Mouse (Mus musculus) ZHBTc4 (cell line): Measurements from ENCODE around the gene Btbd35f4.
"Not testable (repeated sequence)": the region's sequence is repeated elsewhere in the genome, so short reads cannot be mapped to it uniquely, and the experiment has no call there.

ENCODE experiments used
- DNase-seq: peaks from one replicate; pipeline ENCODE4 v3.0.0-alpha.2; 2011; ENCODE audit warnings: low read depth, low spot score

Gene Btbd35f4

GRCm38 (mm10) chrX:4800196-4800595, at the start of gene Btbd35f4:
Btbd35f4 (plus strand) TSS chrX:4800496.
- DNase-seq: not testable (repeated sequence)

DNA sequence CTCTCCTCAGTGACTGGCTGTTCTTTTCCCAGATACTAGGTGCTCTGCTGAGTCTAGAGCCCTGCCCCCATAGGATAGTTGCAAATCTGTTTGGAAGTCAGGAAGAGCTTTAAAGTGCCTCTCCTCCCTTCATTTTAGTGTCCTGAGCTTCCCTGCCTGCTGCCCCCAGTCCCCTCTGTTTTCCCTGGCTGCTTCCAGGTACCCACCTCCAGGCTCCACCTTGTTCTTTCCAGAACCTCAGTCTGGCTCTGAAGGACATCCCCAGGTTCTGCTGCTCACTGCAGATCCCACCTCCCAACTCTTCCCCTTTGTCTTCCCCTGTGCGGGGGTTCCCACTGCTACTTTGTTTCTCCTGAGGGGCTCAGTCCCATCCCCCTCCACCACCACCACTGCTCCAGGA, 39.7 kb downstream of the Btbd35f4 start:
- DNase-seq: not testable (repeated sequence)
